Mouse (Mus musculus): ENCODE results near the gene Gm20388.

GRCm38 (mm10) chr8:121392482-121392881 is 1481.8 kb downstream of the Gm20388 start:
- TF ChIP-seq TAL1 (IDR thresholded peaks at IDR 0.05; ENCODE audit: low read length) (no peak), GATA1 (IDR thresholded peaks at IDR 0.05; ENCODE audit: low read length) (no peak)

All from erythroblast, embryonic 14.5 days (primary cell).